Mouse (Mus musculus) hindbrain, embryonic 15.5 days (tissue): Measurements from ENCODE around the gene Gm12216. TPM values are rescaled to one million over a fixed set of nuclear protein-coding genes. Genes with fewer than 3 reads are reported as not detected.

Experiments
- ATAC-seq: fragments of 200-750 bp; cut with Nextera tagmentation; 2 replicates; pipeline ENCODE4 v1.8.0; 2017; ENCODE audit warnings: low read depth, moderate number of reproducible peaks, moderate TSS enrichment; ENCODE audit not compliant: low FRiP score
- H3K27ac ChIP-seq: fragments of 300-500 bp; sonication (generic); replicated peaks from 2 replicates; pipeline ENCODE4 v1.5.1; 2015; ENCODE audit warnings: mild to moderate bottlenecking, inconsistent platforms
- H3K27me3 ChIP-seq: fragments of 300-500 bp; sonication (generic); 2 replicates; pipeline ENCODE4 v1.6.1; 2015; ENCODE audit warnings: control low read depth, inconsistent platforms
- H3K36me3 ChIP-seq: fragments of 300-500 bp; sonication (generic); 2 replicates; pipeline ENCODE4 v1.6.1; 2015; ENCODE audit warnings: control low read depth, inconsistent platforms
- H3K4me1 ChIP-seq: fragments of 300-500 bp; sonication (generic); replicated peaks from 2 replicates; pipeline ENCODE4 v1.6.1; 2015; ENCODE audit warnings: control low read depth, inconsistent platforms
- H3K4me2 ChIP-seq: fragments of 300-500 bp; sonication (generic); 2 replicates; pipeline ENCODE4 v1.6.1; 2015; ENCODE audit warnings: moderate library complexity, mild to moderate bottlenecking, inconsistent platforms
- H3K4me3 ChIP-seq: fragments of 300-500 bp; sonication (generic); 2 replicates; pipeline ENCODE4 v1.5.1; 2015; ENCODE audit warnings: mild to moderate bottlenecking, inconsistent platforms
- H3K9ac ChIP-seq: fragments of 300-500 bp; sonication (generic); 2 replicates; pipeline ENCODE4 v1.6.1; 2015; ENCODE audit warnings: inconsistent platforms
- H3K9me3 ChIP-seq: fragments of 300-500 bp; sonication (generic); 2 replicates; pipeline ENCODE4 v1.6.1; 2016; ENCODE audit warnings: control low read depth, inconsistent platforms
- WGBS: fragments of 180-500 bp; shearing (Covaris S2); methylation state at CpG from one replicate; pipeline ENCODE4 v1.1.7; 2015; 5-methylcytosine and 5-hydroxymethylcytosine counted together
- polyA plus RNA-seq: library from polyadenylated mRNA; unstranded; fragments of >200 nt; fragmentation: Nextera tagmentation; extraction: Ambion mirVana; gene quantifications from 2 replicates; pipeline ENCODE4 v1.2.1, GENCODE M21; 2015

The Gm12216 gene
- polyA plus RNA-seq, 1 experiment from 2014 or later = 0.35 TPM

DNA sequence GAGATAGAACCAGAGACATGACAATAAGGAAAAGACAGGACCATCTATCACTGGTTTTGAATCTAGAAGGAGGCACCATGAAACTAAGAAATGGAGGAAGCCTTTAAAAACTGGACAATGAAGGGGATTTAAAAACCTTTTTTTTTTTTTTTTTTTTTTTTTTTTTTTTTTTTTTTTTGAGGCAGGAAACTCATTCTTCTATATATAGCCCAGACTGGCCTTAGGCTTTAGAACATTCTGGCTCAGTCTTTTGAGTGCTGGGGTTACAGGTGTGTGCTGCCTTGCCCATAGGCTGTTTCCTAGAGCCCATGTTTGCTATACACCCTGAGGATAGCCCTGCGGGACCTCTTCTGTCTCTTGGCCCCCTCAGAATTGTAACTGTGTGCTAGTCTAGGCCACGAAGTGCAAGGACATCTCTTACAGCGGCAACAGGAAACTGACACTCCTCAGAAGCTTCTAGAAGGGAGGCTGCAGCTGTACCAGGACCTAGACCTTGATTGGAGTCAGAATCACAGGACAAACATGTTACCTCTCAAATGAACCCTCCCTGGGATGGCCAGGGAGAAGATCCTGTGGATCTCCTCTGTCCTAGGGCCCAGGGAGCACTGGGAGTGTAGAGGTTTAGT is 73.6 kb downstream of the Gm12216 start:
- H3K27me3 ChIP-seq = no peaks in the 10 kb centered on the region
- 85% methylated on average over 3 of the region's 3 CpGs for WGBS
- no peaks in the 10 kb centered on the region for H3K4me1 ChIP-seq
- no peak overlapping the region for H3K27ac ChIP-seq
- no peaks in the 10 kb centered on the region for H3K36me3 ChIP-seq
- H3K4me3 ChIP-seq = no peak overlapping the region
- no peak overlapping the region for H3K9ac ChIP-seq
- H3K9me3 ChIP-seq = no peaks in the 10 kb centered on the region
- no peak overlapping the region for H3K4me2 ChIP-seq
- ATAC-seq = no peak

DNA sequence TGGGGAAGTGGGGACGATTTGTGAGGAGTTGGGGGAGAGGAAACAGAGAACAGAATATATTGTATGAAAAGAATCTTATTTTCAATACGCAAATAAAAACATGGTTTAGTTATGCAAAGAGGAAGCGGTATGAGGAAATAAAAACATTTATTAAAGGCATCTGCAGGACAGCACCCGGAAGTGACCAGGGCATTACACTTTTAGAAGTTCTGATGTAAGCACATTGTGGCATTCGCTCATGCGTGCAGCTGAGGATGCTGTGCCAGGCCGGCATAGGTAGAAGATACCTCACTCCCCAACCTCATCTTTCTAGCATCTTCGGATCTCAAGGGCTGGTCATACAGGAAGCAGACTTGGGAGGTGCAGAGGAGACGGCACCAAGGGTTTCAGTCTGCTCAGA is 75.8 kb downstream of the Gm12216 start:
- ATAC-seq = no peak
- no peak overlapping the region for H3K4me3 ChIP-seq
- H3K9me3 ChIP-seq = no peaks in the 10 kb centered on the region
- no peaks in the 10 kb centered on the region for H3K36me3 ChIP-seq
- H3K4me2 ChIP-seq = no peak overlapping the region
- 86% methylated on average over 9 of the region's 9 CpGs for WGBS
- H3K9ac ChIP-seq = no peak overlapping the region
- H3K27me3 ChIP-seq = no peaks in the 10 kb centered on the region
- H3K4me1 ChIP-seq = no peaks in the 10 kb centered on the region
- no peak overlapping the region for H3K27ac ChIP-seq

- Histone ChIP-seq H3K4me3 (no peak overlapping the region), H3K9ac (no peak overlapping the region), H3K27me3 (no peaks in the 10 kb centered on the region), H3K4me2 (no peak overlapping the region), H3K9me3 (no peaks in the 10 kb centered on the region), H3K36me3 (no peaks in the 10 kb centered on the region), H3K4me1 (no peaks in the 10 kb centered on the region), H3K27ac (no peak overlapping the region)
- 93% methylated on average over 7 of the region's 7 CpGs for WGBS
- ATAC-seq = no peak
Measured at GRCm38 (mm10) chr11:53781964-53782363, 77.1 kb downstream of the Gm12216 start.

DNA sequence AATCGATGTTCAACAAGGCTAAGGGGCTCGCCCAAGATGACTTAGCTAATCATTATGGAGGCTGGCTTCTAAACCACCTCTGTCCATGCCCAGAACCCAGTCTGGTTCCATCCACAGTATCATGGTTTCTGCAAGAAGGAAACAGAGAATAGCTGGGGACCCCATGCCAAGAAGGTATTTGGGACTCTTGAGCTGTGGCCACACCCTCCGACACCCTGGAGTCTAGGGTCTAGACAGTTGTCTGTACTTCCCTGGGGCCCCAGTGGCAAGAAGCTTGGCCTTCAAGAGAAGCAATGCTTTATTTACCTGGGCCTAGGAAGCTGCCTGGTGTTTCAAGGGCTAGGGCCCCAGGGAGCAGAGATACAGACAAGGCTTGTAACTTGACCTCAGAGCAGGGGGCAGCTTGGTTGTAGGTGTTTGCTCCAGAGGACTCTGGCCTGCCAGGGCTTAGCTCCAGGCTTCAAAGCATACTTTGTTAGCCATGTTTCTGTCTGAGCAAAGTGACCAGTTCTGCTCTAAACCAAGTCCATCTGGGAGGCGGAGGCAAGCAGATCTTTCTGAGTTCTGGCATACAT is 77.8 kb downstream of the Gm12216 start:
- H3K27ac ChIP-seq = no peak overlapping the region
- no peaks in the 10 kb centered on the region for H3K36me3 ChIP-seq
- no peaks in the 10 kb centered on the region for H3K9me3 ChIP-seq
- 96% methylated on average over 4 of the region's 4 CpGs for WGBS
- no peaks in the 10 kb centered on the region for H3K4me1 ChIP-seq
- no peak overlapping the region for H3K4me3 ChIP-seq
- no peaks in the 10 kb centered on the region for H3K27me3 ChIP-seq
- ATAC-seq = no peak
- H3K9ac ChIP-seq = no peak overlapping the region
- no peak overlapping the region for H3K4me2 ChIP-seq

DNA sequence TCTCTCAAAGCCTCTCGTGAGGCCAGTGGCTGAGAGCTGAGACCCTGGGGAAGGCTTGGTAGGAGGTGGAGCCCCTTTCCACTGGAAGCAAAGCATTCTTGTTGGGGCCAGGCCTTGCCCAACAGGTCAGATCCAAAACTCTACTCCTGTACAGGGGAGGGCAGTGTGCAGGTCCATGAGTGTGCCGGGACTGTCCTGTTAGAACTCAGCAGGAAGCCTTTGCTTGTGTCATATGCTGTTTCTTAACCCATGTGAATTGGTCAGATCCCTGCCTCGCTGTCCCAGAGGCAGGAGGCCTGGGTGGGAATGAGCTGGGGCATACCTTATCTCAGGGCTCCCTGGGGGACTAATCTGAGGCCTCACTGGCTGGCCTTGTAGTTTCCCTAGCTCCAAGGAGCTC is 78.8 kb downstream of the Gm12216 start:
- H3K27ac ChIP-seq = no peak overlapping the region
- H3K9me3 ChIP-seq = no peaks in the 10 kb centered on the region
- no peaks in the 10 kb centered on the region for H3K36me3 ChIP-seq
- no peak overlapping the region for H3K4me3 ChIP-seq
- WGBS = 69% methylated on average over 3 of the region's 3 CpGs
- no peak for ATAC-seq
- no peak overlapping the region for H3K4me2 ChIP-seq
- no peaks in the 10 kb centered on the region for H3K4me1 ChIP-seq
- no peak overlapping the region for H3K9ac ChIP-seq
- no peaks in the 10 kb centered on the region for H3K27me3 ChIP-seq

GRCm38 (mm10) chr11:53779808-53780207 is 79.2 kb downstream of the Gm12216 start:
- H3K4me1 ChIP-seq = no peaks in the 10 kb centered on the region
- H3K4me2 ChIP-seq = no peak overlapping the region
- ATAC-seq = no peak
- H3K9ac ChIP-seq = no peak overlapping the region
- H3K9me3 ChIP-seq = no peaks in the 10 kb centered on the region
- H3K27me3 ChIP-seq = no peaks in the 10 kb centered on the region
- no peaks in the 10 kb centered on the region for H3K36me3 ChIP-seq
- no peak overlapping the region for H3K27ac ChIP-seq
- 90% methylated on average over 2 of the region's 2 CpGs for WGBS
- H3K4me3 ChIP-seq = no peak overlapping the region

DNA sequence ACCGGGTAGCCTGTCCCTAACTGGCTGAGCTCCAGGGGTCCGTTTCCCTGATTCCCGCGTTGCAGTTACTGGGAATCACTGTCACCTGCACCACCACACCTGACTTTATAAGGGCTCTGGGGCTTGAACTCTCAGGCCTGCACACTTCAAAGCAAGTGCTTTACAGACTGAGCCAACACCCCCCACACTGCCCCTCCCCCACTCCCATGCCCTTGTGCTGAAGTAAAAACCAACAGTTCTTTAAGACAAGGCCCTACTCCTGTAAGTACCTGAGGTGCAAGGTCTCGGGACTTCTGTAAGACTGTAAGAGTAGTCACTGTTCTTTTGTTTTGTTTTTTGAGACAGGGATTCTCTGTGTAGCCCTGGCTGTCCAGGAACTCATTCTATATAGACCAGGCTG is 80.6 kb downstream of the Gm12216 start:
- WGBS = 86% methylated on average over 5 of the region's 5 CpGs
- no peaks in the 10 kb centered on the region for H3K4me1 ChIP-seq

DNA sequence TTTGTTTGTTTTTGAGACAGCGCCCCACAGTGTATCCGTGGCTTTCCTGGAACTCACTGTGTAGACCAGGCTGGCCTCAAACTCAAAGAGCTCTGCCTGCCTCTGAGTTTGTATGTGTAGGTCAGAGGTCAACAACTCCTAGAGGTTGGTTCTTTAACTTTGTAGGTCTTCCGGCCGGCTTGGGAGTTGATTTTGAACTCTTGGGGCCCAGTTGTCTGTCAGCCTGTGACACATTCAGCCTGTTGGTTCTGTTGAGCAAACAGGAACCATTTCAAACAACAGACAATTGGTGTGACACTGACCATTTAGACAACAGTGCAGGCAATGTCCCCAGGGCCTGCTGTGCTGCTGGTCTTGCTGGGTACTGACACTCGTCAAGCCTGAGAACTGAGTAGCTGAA is 81.3 kb downstream of the Gm12216 start:
- H3K4me2 ChIP-seq = no peak overlapping the region
- no peaks in the 10 kb centered on the region for H3K9me3 ChIP-seq
- H3K4me1 ChIP-seq = no peaks in the 10 kb centered on the region
- H3K9ac ChIP-seq = no peak overlapping the region
- H3K27me3 ChIP-seq = no peaks in the 10 kb centered on the region
- no peak overlapping the region for H3K27ac ChIP-seq
- no peak for ATAC-seq
- 69% methylated on average over 5 of the region's 5 CpGs for WGBS
- no peaks in the 10 kb centered on the region for H3K36me3 ChIP-seq
- H3K4me3 ChIP-seq = no peak overlapping the region

More for the DNA sequence above, 80.6 kb downstream of the Gm12216 start:
- Histone ChIP-seq H3K27ac (no peak overlapping the region), H3K9me3 (no peaks in the 10 kb centered on the region), H3K36me3 (no peaks in the 10 kb centered on the region), H3K4me3 (no peak overlapping the region), H3K4me2 (no peak overlapping the region), H3K27me3 (no peaks in the 10 kb centered on the region), H3K9ac (no peak overlapping the region)
- no peak for ATAC-seq

DNA sequence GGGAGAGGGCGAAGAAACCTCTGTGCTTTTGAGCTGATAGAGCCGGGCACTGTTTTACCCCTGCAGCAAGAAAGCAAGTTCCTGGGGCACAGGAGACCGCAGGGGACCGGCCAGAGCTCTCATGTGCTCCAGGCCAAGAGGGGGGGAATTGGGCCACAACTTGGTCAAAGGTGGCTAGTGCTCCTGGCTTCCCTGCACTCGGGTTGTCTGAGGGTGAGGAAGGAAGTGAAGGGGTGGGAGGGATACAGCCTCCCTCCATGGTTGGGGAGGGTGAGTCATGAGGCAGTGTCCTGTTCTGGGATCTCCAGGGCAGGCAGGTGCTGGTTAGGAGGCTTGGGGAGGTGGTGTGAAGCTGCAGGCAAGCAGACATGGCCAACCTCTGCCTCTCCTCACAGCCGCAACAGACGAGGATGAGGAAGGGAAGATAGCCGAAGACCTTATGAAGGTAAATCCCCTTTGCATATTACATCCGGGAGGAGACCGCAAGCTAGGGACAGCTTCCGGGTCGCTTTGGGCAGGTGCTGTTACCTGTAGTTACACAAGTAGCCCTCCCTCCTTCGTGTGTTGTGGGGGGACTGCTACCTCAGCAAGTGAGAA is 84.3 kb downstream of the Gm12216 start:
- ATAC-seq = no peak

GRCm38 (mm10) chr11:53773641-53774360 is 85.3 kb downstream of the Gm12216 start:
- Histone ChIP-seq H3K27ac (no peak overlapping the region), H3K36me3 (no peaks in the 10 kb centered on the region), H3K4me1 (peaks cover 12% of the 10 kb centered on the region), H3K4me3 (no peak overlapping the region), H3K4me2 (no peak overlapping the region), H3K9ac (no peak overlapping the region), H3K9me3 (no peaks in the 10 kb centered on the region), H3K27me3 (peaks cover 14% of the 10 kb centered on the region)
- no peak for ATAC-seq
- 89% methylated on average over 16 of the region's 16 CpGs for WGBS

More for the DNA sequence above, 84.3 kb downstream of the Gm12216 start:
- WGBS = 88% methylated on average over 13 of the region's 13 CpGs
- Histone ChIP-seq H3K4me2 (no peak overlapping the region), H3K4me3 (no peak overlapping the region), H3K27ac (no peak overlapping the region), H3K27me3 (peaks cover 8% of the 10 kb centered on the region), H3K36me3 (no peaks in the 10 kb centered on the region), H3K9me3 (no peaks in the 10 kb centered on the region), H3K4me1 (peaks cover 7% of the 10 kb centered on the region), H3K9ac (no peak overlapping the region)

DNA sequence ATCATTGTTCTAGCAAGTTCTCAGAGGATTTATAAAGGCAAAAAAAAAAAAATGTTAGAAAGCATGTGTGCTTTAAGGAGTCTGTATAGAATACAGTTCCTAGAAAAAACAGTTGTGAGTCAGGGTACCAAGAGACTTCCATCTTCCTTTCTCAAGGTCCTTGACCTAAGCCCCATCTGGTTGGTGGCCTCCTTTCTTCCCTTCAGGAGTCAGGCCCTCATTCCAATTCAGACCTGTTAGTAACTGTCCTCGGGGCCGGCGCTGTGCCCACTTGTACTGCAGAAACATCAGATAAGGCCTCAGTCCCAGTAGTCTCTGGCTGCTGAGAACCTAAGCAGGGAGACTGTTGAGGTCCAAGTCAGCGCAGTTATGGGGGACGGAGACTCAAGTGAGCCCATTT is 86.0 kb downstream of the Gm12216 start, which contains the start of gene Gm17334:
Gene Gm17334 (minus strand): TSS at position 101 of the 400 bp plus-strand sequence.
- Histone ChIP-seq H3K4me3 (no peak within 1 kb of the TSS), H3K9me3 (no peaks in the 10 kb centered on the region), H3K4me2 (no peak within 1 kb of the TSS), H3K4me1 (peaks cover 12% of the 10 kb centered on the region), H3K27me3 (peaks cover 17% of the 10 kb centered on the region), H3K36me3 (no peaks in the 10 kb centered on the region), H3K27ac (no peak within 1 kb of the TSS), H3K9ac (no peak within 1 kb of the TSS)
- no peak for ATAC-seq
- 92% methylated on average over 5 of the region's 5 CpGs for WGBS

DNA sequence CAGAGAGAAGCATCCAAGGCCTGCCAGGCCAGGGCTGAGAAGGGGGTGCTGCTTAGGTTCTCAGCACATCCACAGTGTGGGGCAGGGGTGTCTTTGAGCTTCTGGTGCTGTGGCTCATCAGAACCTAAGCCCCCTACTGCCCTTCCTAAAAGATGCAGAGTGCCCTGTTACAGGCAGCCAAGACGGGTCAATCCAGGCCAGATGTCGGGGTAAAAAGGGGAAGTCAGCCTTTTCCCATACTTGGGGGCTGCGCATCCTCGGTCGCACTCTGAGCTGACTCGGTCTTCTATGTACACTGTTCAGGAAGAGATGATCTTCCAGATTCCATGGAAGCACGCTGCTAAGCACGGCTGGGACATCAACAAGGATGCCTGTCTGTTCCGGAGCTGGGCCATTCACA is 86.5 kb downstream of the Gm12216 start:
- H3K4me2 ChIP-seq = no peak overlapping the region
- H3K9me3 ChIP-seq = no peaks in the 10 kb centered on the region
- H3K4me1 ChIP-seq = peaks cover 12% of the 10 kb centered on the region
- WGBS = 87% methylated on average over 9 of the region's 9 CpGs
- H3K4me3 ChIP-seq = no peak overlapping the region
- peaks cover 17% of the 10 kb centered on the region for H3K27me3 ChIP-seq
- no peak overlapping the region for H3K9ac ChIP-seq
- no peaks in the 10 kb centered on the region for H3K36me3 ChIP-seq
- ATAC-seq = no peak
- H3K27ac ChIP-seq = no peak overlapping the region
